Mouse (Mus musculus) MEL (cell line): ENCODE data around the gene Sh2d3c. TPM values are rescaled to one million over a fixed set of nuclear protein-coding genes. Genes with fewer than 3 reads are reported as not detected.

Experiments used
- DNase-seq: peaks from one replicate; pipeline ENCODE4 v3.0.0; 2011; ENCODE audit warnings: low read depth, low spot score
- H3K27ac ChIP-seq: 2 replicates; pipeline ENCODE4 v1.5.1; 2012; ENCODE audit warnings: low read depth, mild to moderate bottlenecking, control low read depth, low read length, moderate library complexity; ENCODE audit not compliant: control insufficient read depth
- H3K27me3 ChIP-seq, 2 experiments: fragments of 150-350 bp in 1 of 2; sonication (generic) in 1 of 2; 2 replicates each; pipeline ENCODE4 v1.6.1; 2012; ENCODE audit warnings: low read length in 2 of 2, mild to moderate bottlenecking in 2 of 2, improper control_type of control experiment in 1 of 2, moderate library complexity in 1 of 2; ENCODE audit not compliant: insufficient read depth in 2 of 2, control insufficient read depth in 1 of 2
- H3K36me3 ChIP-seq, 2 experiments: 2 replicates each; pipeline ENCODE4 v1.6.1; 2012 to 2014; ENCODE audit warnings: low read length in 2 of 2, improper control_type of control experiment in 1 of 2, inconsistent platforms in 1 of 2, mild to moderate bottlenecking in 1 of 2; ENCODE audit not compliant: insufficient read depth in 2 of 2, control insufficient read depth in 1 of 2
- H3K4me1 ChIP-seq, 2 experiments: fragments of 150-350 bp in 1 of 2; sonication (generic) in 1 of 2; 2 replicates each; pipeline ENCODE4 v1.6.1; 2012; ENCODE audit warnings: low read length in 2 of 2, improper control_type of control experiment in 1 of 2, mild to moderate bottlenecking in 1 of 2; ENCODE audit not compliant: insufficient read depth in 2 of 2, control insufficient read depth in 1 of 2
- H3K4me3 ChIP-seq, 2 experiments: fragments of 150-350 bp in 1 of 2; sonication (generic) in 1 of 2; 2 replicates each; pipeline ENCODE4 v1.5.1; 2012; ENCODE audit warnings: low read depth in 2 of 2, low read length in 2 of 2, mild to moderate bottlenecking in 2 of 2, moderate library complexity in 2 of 2, control low read depth in 1 of 2, improper control_type of control experiment in 1 of 2; ENCODE audit not compliant: control insufficient read depth in 1 of 2, insufficient read depth in 1 of 2
- H3K79me2 ChIP-seq: 2 replicates; pipeline ENCODE4 v1.6.1; 2012; ENCODE audit warnings: mild to moderate bottlenecking, low read length, moderate library complexity; ENCODE audit not compliant: control insufficient read depth, poor library complexity, insufficient read depth
- H3K9ac ChIP-seq: 2 replicates; pipeline ENCODE4 v1.6.1; 2012; ENCODE audit warnings: low read depth, mild to moderate bottlenecking, control low read depth, low read length, moderate library complexity; ENCODE audit not compliant: control insufficient read depth, poor library complexity, severe bottlenecking
- H3K9me3 ChIP-seq: fragments of 150-350 bp; sonication (generic); replicated peaks from 2 replicates; pipeline ENCODE4 v1.6.1; 2012; ENCODE audit warnings: mild to moderate bottlenecking, low read length, improper control_type of control experiment, moderate library complexity; ENCODE audit not compliant: insufficient read depth
- BHLHE40 ChIP-seq: IDR thresholded peaks from 2 replicates; pipeline ENCODE4 v1.6.1; 2012; ENCODE audit warnings: low read depth, mild to moderate bottlenecking, inconsistent platforms, low read length, improper control_type of control experiment, borderline replicate concordance
- CHD1 ChIP-seq: IDR thresholded peaks from 2 replicates; pipeline ENCODE4 v1.6.1; 2012; ENCODE audit warnings: low read depth, mild to moderate bottlenecking, inconsistent platforms, low read length, improper control_type of control experiment
- CHD2 ChIP-seq: IDR thresholded peaks from 2 replicates; pipeline ENCODE4 v1.6.1; 2011; ENCODE audit warnings: low read length, improper control_type of control experiment
- E2F4 ChIP-seq: IDR thresholded peaks from 2 replicates; pipeline ENCODE4 v1.6.1; 2011; ENCODE audit warnings: low read depth, low read length, improper control_type of control experiment, borderline replicate concordance
- ELF1 ChIP-seq: IDR thresholded peaks from 2 replicates; pipeline ENCODE4 v1.6.1; 2014; ENCODE audit warnings: low read depth, mild to moderate bottlenecking, inconsistent platforms, low read length, improper control_type of control experiment, moderate library complexity
- EP300 ChIP-seq, 2 experiments: IDR thresholded peaks; 2 replicates each; pipeline ENCODE4 v1.6.1; 2011; ENCODE audit warnings: improper control_type of control experiment in 2 of 2, low read length in 2 of 2, low read depth in 1 of 2, mild to moderate bottlenecking in 1 of 2
- ETS1 ChIP-seq: IDR thresholded peaks from 2 replicates; pipeline ENCODE4 v1.6.1; 2012; ENCODE audit warnings: low read depth, mild to moderate bottlenecking, inconsistent platforms, low read length, improper control_type of control experiment, moderate library complexity
- GABPA ChIP-seq: IDR thresholded peaks from 2 replicates; pipeline ENCODE4 v1.6.1; 2012; ENCODE audit warnings: low read depth, mild to moderate bottlenecking, inconsistent platforms, low read length, improper control_type of control experiment, moderate library complexity
- GATA1 ChIP-seq: IDR thresholded peaks from 2 replicates; pipeline ENCODE4 v1.6.1; 2011; ENCODE audit warnings: low read depth, low read length, improper control_type of control experiment
- HCFC1 ChIP-seq: IDR thresholded peaks from 2 replicates; pipeline ENCODE4 v1.6.1; 2012; ENCODE audit warnings: low read depth, mild to moderate bottlenecking, inconsistent platforms, low read length, improper control_type of control experiment, moderate library complexity
- JUND ChIP-seq: IDR thresholded peaks from 2 replicates; pipeline ENCODE4 v1.6.1; 2011; ENCODE audit warnings: low read depth, mild to moderate bottlenecking, improper control_type of control experiment, low read length
- KAT2A ChIP-seq: conservative IDR thresholded peaks from 2 replicates; pipeline ENCODE4 v1.6.1; 2012; ENCODE audit warnings: low read depth, low read length, improper control_type of control experiment, inconsistent platforms
- MAX ChIP-seq: IDR thresholded peaks from 2 replicates; pipeline ENCODE4 v1.6.1; 2011; ENCODE audit warnings: low read length, improper control_type of control experiment
- MAZ ChIP-seq: IDR thresholded peaks from 2 replicates; pipeline ENCODE4 v1.6.1; 2012; ENCODE audit warnings: low read depth, mild to moderate bottlenecking, inconsistent platforms, low read length, improper control_type of control experiment
- MEF2A ChIP-seq: IDR thresholded peaks from 2 replicates; pipeline ENCODE4 v1.6.1; 2014; ENCODE audit warnings: low read depth, mild to moderate bottlenecking, inconsistent platforms, low read length, improper control_type of control experiment; ENCODE audit not compliant: poor library complexity, insufficient replicate concordance, severe bottlenecking; ENCODE audit errors: extremely low read depth
- MXI1 ChIP-seq: IDR thresholded peaks from 2 replicates; pipeline ENCODE4 v1.6.1; 2011; ENCODE audit warnings: mild to moderate bottlenecking, low read depth, low read length, improper control_type of control experiment
- MYB ChIP-seq: IDR thresholded peaks from 2 replicates; pipeline ENCODE4 v1.6.1; 2011; ENCODE audit warnings: mild to moderate bottlenecking, low read depth, low read length, improper control_type of control experiment
- NELFE ChIP-seq: IDR thresholded peaks from 2 replicates; pipeline ENCODE4 v1.6.1; 2011; ENCODE audit warnings: low read depth, low read length, improper control_type of control experiment
- NRF1 ChIP-seq: IDR thresholded peaks from 2 replicates; pipeline ENCODE4 v1.6.1; 2014; ENCODE audit warnings: low read depth, mild to moderate bottlenecking, inconsistent platforms, low read length, improper control_type of control experiment, moderate library complexity; ENCODE audit not compliant: poor library complexity, insufficient read depth, severe bottlenecking
- POLR2A ChIP-seq, 2 experiments: IDR thresholded peaks; 2 replicates each; pipeline ENCODE4 v1.6.1; 2011 to 2012; ENCODE audit warnings: low read length in 2 of 2, mild to moderate bottlenecking in 2 of 2, control low read depth in 1 of 2, improper control_type of control experiment in 1 of 2, low read depth in 1 of 2, moderate library complexity in 1 of 2; ENCODE audit not compliant: control insufficient read depth in 1 of 2, insufficient read depth in 1 of 2, poor library complexity in 1 of 2
- POLR2AphosphoS2 ChIP-seq: IDR thresholded peaks from 2 replicates; pipeline ENCODE4 v1.6.1; 2011; ENCODE audit warnings: low read length, improper control_type of control experiment
- POLR2AphosphoS5 ChIP-seq: IDR thresholded peaks from 2 replicates; pipeline ENCODE4 v1.6.1; 2012; ENCODE audit warnings: low read depth, borderline replicate concordance, mild to moderate bottlenecking, inconsistent platforms, low read length, moderate library complexity, mixed read lengths
- RAD21 ChIP-seq: IDR thresholded peaks from 2 replicates; pipeline ENCODE4 v1.6.1; 2011; ENCODE audit warnings: mild to moderate bottlenecking, low read depth, low read length, improper control_type of control experiment
- RCOR1 ChIP-seq: IDR thresholded peaks from 2 replicates; pipeline ENCODE4 v1.6.1; 2012; ENCODE audit warnings: low read depth, mild to moderate bottlenecking, inconsistent platforms, low read length, improper control_type of control experiment
- SIN3A ChIP-seq: IDR thresholded peaks from 2 replicates; pipeline ENCODE4 v1.6.1; 2012; ENCODE audit warnings: low read length, improper control_type of control experiment, inconsistent platforms
- SMC3 ChIP-seq: IDR thresholded peaks from 2 replicates; pipeline ENCODE4 v1.6.1; 2011; ENCODE audit warnings: low read depth, low read length, improper control_type of control experiment
- TAL1 ChIP-seq: IDR thresholded peaks from 2 replicates; pipeline ENCODE4 v1.6.1; 2012; ENCODE audit warnings: mild to moderate bottlenecking, inconsistent platforms, low read length, moderate library complexity, mixed read lengths
- TBP ChIP-seq: IDR thresholded peaks from 2 replicates; pipeline ENCODE4 v1.8.0; 2011; ENCODE audit warnings: low read depth, low read length, improper control_type of control experiment
- TCF12 ChIP-seq: IDR thresholded peaks from 2 replicates; pipeline ENCODE4 v1.6.1; 2014; ENCODE audit warnings: low read depth, mild to moderate bottlenecking, inconsistent platforms, low read length, improper control_type of control experiment, moderate library complexity
- USF1 ChIP-seq: IDR thresholded peaks from 2 replicates; pipeline ENCODE4 v1.6.1; 2014; ENCODE audit warnings: low read depth, mild to moderate bottlenecking, inconsistent platforms, low read length, improper control_type of control experiment, moderate library complexity
- USF2 ChIP-seq, 2 experiments: IDR thresholded peaks; 2 replicates each; pipeline ENCODE4 v1.6.1; 2011 to 2012; ENCODE audit warnings: improper control_type of control experiment in 2 of 2, low read length in 2 of 2, borderline replicate concordance in 1 of 2, inconsistent platforms in 1 of 2, low read depth in 1 of 2, mild to moderate bottlenecking in 1 of 2; ENCODE audit not compliant: insufficient read depth in 1 of 2
- ZC3H11A ChIP-seq: IDR thresholded peaks from 2 replicates; pipeline ENCODE4 v1.6.1; 2012; ENCODE audit warnings: low read depth, mild to moderate bottlenecking, inconsistent platforms, low read length, improper control_type of control experiment
- ZKSCAN1 ChIP-seq: IDR thresholded peaks from 2 replicates; pipeline ENCODE4 v1.6.1; 2012; ENCODE audit warnings: low read depth, mild to moderate bottlenecking, inconsistent platforms, low read length, improper control_type of control experiment, moderate library complexity
- ZMIZ1 ChIP-seq: IDR thresholded peaks from 2 replicates; pipeline ENCODE4 v1.6.1; 2012; ENCODE audit warnings: low read depth, mild to moderate bottlenecking, inconsistent platforms, low read length, improper control_type of control experiment, moderate library complexity
- ZNF384 ChIP-seq: IDR thresholded peaks from 2 replicates; pipeline ENCODE4 v1.6.1; 2012; ENCODE audit warnings: low read depth, mild to moderate bottlenecking, inconsistent platforms, low read length, improper control_type of control experiment
- polyA plus RNA-seq, 2 experiments: library from polyadenylated mRNA; stranded (reverse) in 1 of 2; unstranded in 1 of 2; fragments of >175 nt in 1 of 2; fragments of >200 nt in 1 of 2; gene quantifications; 2 replicates each; pipeline versions ENCODE4 v1.2.1 to v1.2.4; 2012; ENCODE audit warnings: low replicate concordance in 2 of 2, low read depth in 1 of 2; ENCODE audit not compliant: insufficient read length in 2 of 2, insufficient read depth in 1 of 2, missing spikeins in 1 of 2
- total RNA-seq: library from RNA; depleted of rRNA; stranded (reverse); fragments of 300-350 nt; gene quantifications from 2 replicates; pipeline ENCODE4 v1.2.3, GENCODE M21; 2012

The Sh2d3c gene
- total and polyA plus RNA-seq, 3 experiments: 0.19 to 0.43 TPM; not detected in 1

DNA sequence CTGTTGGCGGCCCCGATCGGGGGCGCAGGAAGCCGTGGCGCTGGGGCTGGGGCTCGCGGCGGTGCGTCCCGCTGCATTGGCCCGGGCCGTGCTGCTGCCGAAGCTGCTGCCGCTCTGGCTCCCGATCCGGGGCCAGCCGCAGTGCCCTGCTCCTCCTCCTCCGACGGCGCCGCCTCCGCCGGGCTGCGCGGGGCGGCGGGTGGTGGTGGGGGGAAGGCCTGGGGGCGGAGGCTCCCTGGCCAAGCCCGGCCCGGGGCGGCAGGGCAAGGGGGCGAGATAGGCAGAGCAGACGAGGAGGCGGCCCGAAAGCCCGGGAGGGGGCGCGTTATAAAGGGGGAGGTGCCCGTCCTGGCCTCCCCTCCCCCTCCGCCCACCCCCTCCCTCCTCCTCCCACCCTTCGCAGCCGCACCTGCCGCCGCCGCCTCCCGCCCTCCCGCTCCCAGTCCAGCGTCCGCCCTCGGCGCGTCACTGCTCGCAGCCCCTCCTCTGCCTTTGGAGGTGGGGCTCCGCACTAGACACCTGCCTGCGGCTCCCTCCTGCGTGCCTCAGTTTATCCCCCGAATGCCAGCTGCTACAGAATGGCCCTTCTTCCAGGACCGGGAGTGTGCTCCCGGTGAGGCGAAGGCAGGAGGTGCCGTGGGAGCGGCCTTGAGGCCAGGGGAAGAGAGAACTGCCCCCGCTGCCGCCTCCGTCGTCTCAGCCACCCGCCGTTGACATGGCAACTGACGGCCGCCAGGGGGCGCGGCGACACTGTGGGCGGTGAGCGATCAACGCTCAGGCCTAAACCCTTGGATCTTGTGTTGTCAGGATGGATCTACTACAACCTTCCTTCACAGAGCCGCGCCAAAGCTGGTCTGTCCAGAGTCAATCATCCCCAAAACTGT, 7.7 kb upstream of the Sh2d3c start, which contains the start of gene Cdk9:
Gene Cdk9, minus strand, starts transcription at position 143 of the 884 bp plus-strand sequence.
- Histone ChIP-seq H3K4me1 (peaks cover 14 to 33% of the 10 kb centered on the region in 2 experiments), H3K79me2 (peaks cover 31% of the 10 kb centered on the region), H3K36me3 (peaks cover 5 to 34% of the 10 kb centered on the region in 2 experiments), H3K4me3 (peak within 1 kb of the TSS; percentile 98 to 99), H3K9me3 (no peaks in the 10 kb centered on the region), H3K27ac (peak within 1 kb of the TSS; percentile 79), H3K9ac (peak within 1 kb of the TSS; percentile 95), H3K27me3 (no peaks in the 10 kb centered on the region)
- peak; percentile 92 for DNase-seq
- TF ChIP-seq TAL1 (no peak), ELF1 (peak; percentile 47; the same call in 1 of the 2 replicates), MAX (no peak), MYB (no peak), POLR2AphosphoS2 (no peak), CHD2 (no peak), ZKSCAN1 (no peak), CHD1 (no peak), HCFC1 (peak; percentile 72), KAT2A (peak; percentile 12; the same call in 1 of the 2 replicates), MEF2A (no peak), ZMIZ1 (no peak), EP300 (IDR thresholded peaks at IDR 0.05; ENCODE audit: low read depth in 1 of 2, low read length in 2 of 2) (no peak; a peak in 1 of 4 replicates), GABPA (no peak), POLR2A (IDR thresholded peaks at IDR 0.05; ENCODE audit: control insufficient read depth in 1 of 2, insufficient read depth in 1 of 2, low read depth in 1 of 2, low read length in 2 of 2, poor library complexity in 1 of 2) (peak; percentile 24 to 50; a peak in 1 of 4 replicates), E2F4 (no peak; the same call in 1 of the 2 replicates), SMC3 (peak; percentile 89), USF1 (no peak), NRF1 (peak; percentile 44; the same call in 1 of the 2 replicates), GATA1 (no peak), ZC3H11A (peak; percentile 49), TBP (no peak), ZNF384 (no peak), POLR2AphosphoS5 (no peak), JUND (no peak), RAD21 (peak; percentile 73), BHLHE40 (no peak), MXI1 (peak; percentile 64), NELFE (peak; percentile 51; the same call in 1 of the 2 replicates), RCOR1 (no peak), USF2 (IDR thresholded peaks at IDR 0.05; ENCODE audit: borderline replicate concordance in 1 of 2, insufficient read depth in 1 of 2, low read depth in 1 of 2, low read length in 2 of 2) (no peak), MAZ (peak; percentile 76; the same call in 1 of the 2 replicates), TCF12 (peak; percentile 40; the same call in 1 of the 2 replicates), SIN3A (peak; percentile 84), ETS1 (no peak)
